Mouse (Mus musculus): Measurements from ENCODE around the gene Pde4dip. TPM values are rescaled to one million over a fixed set of nuclear protein-coding genes. Genes with fewer than 3 reads are reported as not detected.

Pde4dip gene
- polyA plus RNA-seq, 1 experiment = 17.0 TPM

- DNase-seq (ENCODE audit: low read depth, low spot score) = no peak
- 83% methylated on average over 6 of the region's 6 CpGs for WGBS
These were observed 126.6 kb downstream of the Pde4dip start for GRCm38 (mm10) chr3:97761951-97762350.

DNA sequence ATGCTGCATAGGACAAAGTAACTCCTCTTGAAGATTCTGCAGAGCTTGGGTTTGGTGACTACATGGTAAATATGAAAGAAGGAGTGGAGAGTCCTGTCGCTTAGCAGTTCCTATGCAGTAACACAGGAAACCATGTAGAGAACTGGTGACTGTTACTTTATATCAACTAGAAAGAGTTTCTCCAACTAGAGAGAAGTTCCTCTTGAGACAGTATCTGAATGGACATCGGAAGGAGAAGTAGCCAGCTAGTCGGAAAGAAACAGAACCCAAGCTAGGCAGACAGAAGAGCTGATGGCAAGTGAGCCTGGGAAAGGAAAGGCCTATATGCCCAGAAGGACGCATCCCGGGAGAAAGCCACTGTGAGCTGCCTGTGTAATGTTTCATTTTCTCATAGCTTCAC is 127.3 kb downstream of the Pde4dip start:
- 90% methylated on average over 5 of the region's 5 CpGs for WGBS
- no peak for DNase-seq (ENCODE audit: low read depth, low spot score)

GRCm38 (mm10) chr3:97759846-97760245 is 128.7 kb downstream of the Pde4dip start:
- 31% methylated on average over 5 of the region's 5 CpGs for WGBS
- no peak for DNase-seq (ENCODE audit: low read depth, low spot score)

DNA sequence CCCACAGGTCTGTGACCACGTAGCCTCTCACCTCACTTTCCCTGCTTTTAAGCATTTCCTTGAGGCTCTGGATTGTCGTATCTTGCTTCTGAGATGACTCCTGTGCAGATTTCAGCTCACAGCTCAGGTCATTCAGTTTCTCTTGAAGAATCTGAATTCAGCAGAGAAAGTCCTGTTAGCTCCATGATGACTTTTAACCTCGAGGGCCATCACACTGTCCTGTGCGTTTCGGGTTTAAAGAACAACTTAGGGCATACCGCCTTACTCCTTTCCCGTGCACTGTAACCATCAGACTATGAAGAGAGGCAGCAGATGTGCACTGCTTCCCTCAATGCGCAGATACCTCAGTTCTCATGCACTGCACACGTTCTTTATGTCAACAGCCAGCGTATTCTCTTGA is 131.0 kb downstream of the Pde4dip start:
- DNase-seq (ENCODE audit: low read depth, low spot score) = no peak
- 91% methylated on average over 10 of the region's 10 CpGs for WGBS

DNA sequence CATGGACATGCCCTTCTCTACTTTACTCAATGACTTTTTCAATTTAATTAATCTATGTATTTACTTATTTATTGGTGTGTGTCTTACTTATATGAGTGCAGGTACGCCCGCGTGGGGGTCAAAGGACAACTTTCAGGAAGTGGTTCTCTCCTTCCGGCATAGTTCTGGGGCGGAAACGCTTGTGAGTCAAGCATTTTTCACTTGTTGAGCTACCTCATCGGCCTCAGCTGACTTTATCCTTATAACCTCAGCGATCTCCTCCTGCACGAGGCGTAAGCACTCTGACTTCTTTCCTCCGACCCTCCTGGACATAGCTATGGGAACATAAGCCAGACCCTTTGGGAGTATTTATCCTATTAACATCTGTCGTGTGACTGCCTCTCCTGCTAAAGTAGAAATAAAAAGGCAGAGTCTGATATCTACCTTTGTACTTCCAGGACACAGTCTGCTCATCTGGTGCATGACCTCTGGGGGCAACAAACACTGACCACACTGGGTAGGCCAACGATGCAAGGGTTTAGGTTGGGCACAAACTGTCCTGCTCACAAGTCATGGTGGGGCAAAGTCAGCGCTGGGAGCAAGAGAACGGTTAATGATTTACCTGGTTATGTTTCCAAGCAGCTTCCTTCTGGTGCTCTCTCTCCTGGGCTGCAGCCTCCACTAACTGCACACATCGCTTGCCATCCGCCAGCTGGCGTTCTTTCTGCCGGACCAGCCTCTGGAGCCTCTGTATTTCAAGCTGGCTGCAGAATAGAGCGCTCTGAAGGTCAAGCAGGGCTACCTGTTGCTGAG is 132.0 kb downstream of the Pde4dip start:
- DNase-seq (ENCODE audit: low read depth, low spot score) = peak; percentile 57

GRCm38 (mm10) chr3:97755411-97755810 is 133.1 kb downstream of the Pde4dip start:
- 92% methylated on average over 14 of the region's 14 CpGs for WGBS
- no peak for DNase-seq (ENCODE audit: low read depth, low spot score)

More for the DNA sequence above, 132.0 kb downstream of the Pde4dip start:
- WGBS = 36% methylated on average over 20 of the region's 20 CpGs

DNA sequence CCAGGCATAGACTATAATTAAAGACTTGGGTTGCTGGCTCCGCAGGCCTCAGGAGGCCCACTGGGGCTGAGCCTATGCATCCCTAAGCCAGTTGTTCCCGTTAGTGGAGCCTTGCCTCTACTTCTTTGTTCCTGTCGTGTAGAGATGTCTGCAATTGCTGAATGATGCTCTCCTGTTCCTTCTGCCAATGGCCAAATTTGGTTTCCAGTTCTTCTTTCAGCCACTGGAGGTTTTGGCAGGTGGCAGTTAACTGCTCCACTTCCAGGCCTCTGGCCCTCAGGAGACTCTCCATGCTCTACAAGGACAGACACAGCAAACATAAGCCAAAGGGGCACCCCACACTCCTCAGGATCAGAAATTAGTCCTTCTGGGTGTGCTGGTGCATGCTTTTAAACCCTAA is 135.6 kb downstream of the Pde4dip start:
- DNase-seq (ENCODE audit: low read depth, low spot score) = no peak
- WGBS = 81% methylated on average over 3 of the region's 3 CpGs

- no peak for DNase-seq (ENCODE audit: low read depth, low spot score)
These were observed 136.9 kb downstream of the Pde4dip start for GRCm38 (mm10) chr3:97751566-97751965.

DNA sequence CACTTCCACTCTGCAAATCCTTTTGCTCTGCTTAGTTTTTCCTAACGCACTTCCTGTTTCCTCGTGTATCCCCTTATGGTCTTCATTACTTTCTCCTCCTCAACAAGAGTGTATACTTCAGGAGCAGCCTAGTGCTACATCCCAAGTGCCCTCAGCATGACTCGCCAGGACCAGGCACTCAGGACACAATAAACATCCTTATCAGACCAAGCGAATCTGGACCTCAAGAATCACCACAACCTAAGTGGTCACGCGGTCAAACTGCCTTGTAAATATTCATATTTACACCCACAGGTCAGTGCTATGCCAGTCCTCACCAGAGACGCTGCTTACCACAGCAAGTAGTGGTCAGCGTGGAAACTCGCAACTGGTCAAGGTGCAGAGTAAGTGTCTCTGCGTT is 139.7 kb downstream of the Pde4dip start:
- 83% methylated on average over 10 of the region's 10 CpGs for WGBS
- DNase-seq (ENCODE audit: low read depth, low spot score) = no peak

More at GRCm38 (mm10) chr3:97751566-97751965, 136.9 kb downstream of the Pde4dip start:
- WGBS = 94% methylated on average over 21 of the region's 21 CpGs

DNA sequence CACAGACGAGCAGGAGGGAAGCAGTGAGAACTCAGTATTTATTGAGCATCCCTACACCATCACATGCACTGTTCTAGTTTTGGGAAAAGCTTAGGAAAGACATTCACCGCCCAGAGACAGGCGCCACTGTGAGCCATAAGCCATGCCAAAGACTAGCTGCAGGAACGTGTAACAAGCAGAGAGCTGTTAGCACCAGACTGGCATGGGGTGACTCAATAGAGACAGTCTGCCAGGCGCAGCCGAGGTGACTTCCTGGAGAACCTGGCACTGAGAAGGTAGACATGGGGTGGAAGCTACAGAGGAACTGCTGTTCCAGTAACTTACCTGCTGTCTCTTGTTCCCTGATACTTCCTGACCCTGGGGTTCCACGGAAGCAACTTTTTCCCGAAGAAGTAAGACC is 145.7 kb downstream of the Pde4dip start:
- no peak for DNase-seq (ENCODE audit: low read depth, low spot score)
- 92% methylated on average over 8 of the region's 8 CpGs for WGBS

- whole genome bisulfite sequencing = 33% methylated on average over 5 of the region's 5 CpGs
These were observed 152.9 kb downstream of the Pde4dip start for GRCm38 (mm10) chr3:97735575-97735974.

DNA sequence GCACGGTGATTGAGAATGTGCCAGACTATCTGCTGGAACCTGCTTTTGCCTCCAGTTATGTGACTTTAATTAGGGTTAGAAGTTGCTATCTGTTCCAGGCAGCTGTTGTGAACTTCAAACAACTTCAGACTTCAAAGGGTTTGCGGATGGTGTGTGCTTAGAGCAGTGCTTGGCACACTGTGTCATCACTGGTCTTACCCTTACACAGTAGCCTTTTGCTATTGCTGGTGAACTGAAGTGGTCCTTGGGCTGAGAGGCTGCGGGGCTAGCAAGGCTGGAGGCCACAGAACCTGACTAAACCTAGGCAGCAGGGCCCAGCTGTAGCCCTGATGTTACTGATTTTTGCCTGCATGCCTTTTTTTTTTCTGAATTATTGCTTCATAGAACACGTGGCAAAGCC is 154.2 kb downstream of the Pde4dip start:
- no peak for DNase-seq (ENCODE audit: low read depth, low spot score)
- 69% methylated on average over 4 of the region's 4 CpGs for WGBS

More at GRCm38 (mm10) chr3:97735575-97735974, 152.9 kb downstream of the Pde4dip start:
- DNase-seq (ENCODE audit: low read depth, low spot score) = no peak

- 88% methylated on average over 6 of the region's 6 CpGs for WGBS
- no peak for DNase-seq (ENCODE audit: low read depth, low spot score)
These were observed 155.9 kb downstream of the Pde4dip start for GRCm38 (mm10) chr3:97732622-97733021.

DNA sequence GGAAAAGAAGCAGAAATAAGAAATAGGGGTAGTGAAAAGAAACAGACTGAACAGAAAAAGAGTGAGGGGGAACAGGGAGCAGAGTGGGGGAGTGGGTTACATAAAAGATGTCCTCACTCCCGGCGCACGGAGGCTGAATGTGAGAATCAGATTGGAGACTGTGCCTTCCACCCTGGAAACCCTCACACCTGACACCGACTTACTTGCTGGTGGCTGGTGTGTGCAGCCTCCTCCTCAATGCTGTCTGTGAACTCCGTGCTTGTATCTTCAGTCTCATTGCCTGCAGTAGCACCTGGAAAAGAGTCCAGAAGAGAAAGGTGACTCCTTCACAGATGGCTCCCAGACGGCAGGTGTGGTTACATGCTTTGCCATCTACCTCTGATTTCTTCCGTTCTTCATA is 157.9 kb downstream of the Pde4dip start:
- DNase-seq (ENCODE audit: low read depth, low spot score) = no peak
- WGBS = 89% methylated on average over 7 of the region's 7 CpGs

- DNase-seq (ENCODE audit: low read depth, low spot score) = no peak
- WGBS = 79% methylated on average over 3 of the region's 3 CpGs
These were observed 158.4 kb downstream of the Pde4dip start for GRCm38 (mm10) chr3:97730131-97730530.

DNA sequence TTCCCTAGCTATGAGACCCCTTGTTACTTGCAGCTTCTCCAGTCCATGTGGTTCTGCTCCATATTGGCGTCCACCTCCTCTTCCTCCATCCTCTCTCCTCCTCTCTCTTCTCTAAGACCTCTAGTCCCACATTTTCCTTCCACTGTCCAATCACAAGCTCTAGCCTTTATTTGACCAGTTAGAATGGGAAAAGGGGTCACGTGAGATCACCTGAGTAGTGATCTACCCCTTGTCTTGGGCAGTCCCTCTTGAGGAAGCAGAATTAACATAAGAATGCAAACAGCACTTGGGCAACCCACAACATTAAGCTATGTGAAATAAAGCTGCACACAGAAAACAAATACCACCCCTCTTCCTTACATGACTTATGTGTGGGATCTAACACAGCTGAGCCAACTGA is 160.7 kb downstream of the Pde4dip start:
- no peak for DNase-seq (ENCODE audit: low read depth, low spot score)

GRCm38 (mm10) chr3:97719116-97719515 is 169.4 kb downstream of the Pde4dip start:
- WGBS = 83% methylated on average over 9 of the region's 9 CpGs
- no peak for DNase-seq (ENCODE audit: low read depth, low spot score)

More for the DNA sequence above, 160.7 kb downstream of the Pde4dip start:
- 91% methylated on average over 2 of the region's 2 CpGs for WGBS

- WGBS = 89% methylated on average over 1 of the region's 1 CpGs
- no peak for DNase-seq (ENCODE audit: low read depth, low spot score)
These were observed 172.6 kb downstream of the Pde4dip start for GRCm38 (mm10) chr3:97715922-97716321.

GRCm38 (mm10) chr3:97710881-97711280 is 177.6 kb downstream of the Pde4dip start:
- DNase-seq (ENCODE audit: low read depth, low spot score) = no peak
- 45% methylated on average over 5 of the region's 5 CpGs for WGBS

DNA sequence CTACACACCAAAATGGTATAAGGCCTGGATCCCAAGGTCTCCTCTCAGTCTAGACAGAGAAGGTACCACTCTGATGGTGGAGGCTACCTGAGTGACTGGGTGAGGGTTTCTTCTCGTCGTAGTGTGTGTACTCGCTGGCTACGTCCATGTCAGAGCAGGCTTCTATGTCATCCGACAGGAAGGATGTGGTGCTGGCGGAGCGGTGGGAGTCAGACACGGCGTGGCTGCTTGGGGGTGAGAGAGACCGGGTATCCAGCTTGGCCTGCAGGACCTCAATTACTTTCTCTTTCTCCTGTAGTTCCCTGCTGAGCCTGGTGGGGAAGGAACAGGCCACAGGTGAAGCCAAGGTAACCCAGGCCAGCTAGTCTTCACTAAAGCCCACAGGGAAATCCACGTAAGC is 178.4 kb downstream of the Pde4dip start:
- no peak for DNase-seq (ENCODE audit: low read depth, low spot score)
- 88% methylated on average over 11 of the region's 11 CpGs for WGBS

GRCm38 (mm10) chr3:97706561-97706960 is 181.9 kb downstream of the Pde4dip start:
- no peak for DNase-seq (ENCODE audit: low read depth, low spot score)
- 87% methylated on average over 4 of the region's 4 CpGs for WGBS
